Mouse (Mus musculus): Measurements from ENCODE around the gene Cpxm2. TPM values are rescaled to one million over a fixed set of nuclear protein-coding genes. Genes with fewer than 3 reads are reported as not detected.
A peak's percentile ranks its signal among the peaks of the same experiment; 100 is the strongest.

The Cpxm2 gene
- 10 to 100 TPM in 1 of 2 experiments, 1 to 10 TPM in 1; 5.2 to 10.8 TPM for total RNA-seq (2021)
- long read RNA-seq, experiment 1, partial matches to known transcripts = 4 of 7 reads
- long read RNA-seq, experiment 1, other reads (novel, unspliced or antisense) = 2 of 7 reads
- long read RNA-seq, experiment 2, transcript Cpxm2-201 (14 exons, 3,498 nt) = major isoform, 8 of 18 reads
- long read RNA-seq, experiment 2, partial matches to known transcripts = 6 of 18 reads
- long read RNA-seq, experiment 2, other reads (novel, unspliced or antisense) = 4 of 18 reads

GRCm38 (mm10) chr7:132154368-132154961 lies at the start of gene Cpxm2:
Gene Cpxm2, minus strand, starts transcription at chr7:132154739.
- DNase-seq = peak; percentile 19

GRCm38 (mm10) chr7:132204073-132204612 lies 49.6 kb upstream of the Cpxm2 start:
- no peak for DNase-seq

GRCm38 (mm10) chr7:132199686-132200085 lies 45.1 kb upstream of the Cpxm2 start:
- no peak for DNase-seq

GRCm38 (mm10) chr7:132198806-132199205 lies 44.3 kb upstream of the Cpxm2 start:
- no peak for DNase-seq

- DNase-seq = no peak
These were observed 43.4 kb upstream of the Cpxm2 start for GRCm38 (mm10) chr7:132197817-132198475.

- peak; percentile 43 for DNase-seq
These were observed 42.0 kb upstream of the Cpxm2 start for GRCm38 (mm10) chr7:132196581-132196980.

- DNase-seq = no peak
These were observed 39.1 kb upstream of the Cpxm2 start for GRCm38 (mm10) chr7:132193606-132194005.

- no peak for DNase-seq
These were observed 32.9 kb upstream of the Cpxm2 start for GRCm38 (mm10) chr7:132187456-132187855.

DNA sequence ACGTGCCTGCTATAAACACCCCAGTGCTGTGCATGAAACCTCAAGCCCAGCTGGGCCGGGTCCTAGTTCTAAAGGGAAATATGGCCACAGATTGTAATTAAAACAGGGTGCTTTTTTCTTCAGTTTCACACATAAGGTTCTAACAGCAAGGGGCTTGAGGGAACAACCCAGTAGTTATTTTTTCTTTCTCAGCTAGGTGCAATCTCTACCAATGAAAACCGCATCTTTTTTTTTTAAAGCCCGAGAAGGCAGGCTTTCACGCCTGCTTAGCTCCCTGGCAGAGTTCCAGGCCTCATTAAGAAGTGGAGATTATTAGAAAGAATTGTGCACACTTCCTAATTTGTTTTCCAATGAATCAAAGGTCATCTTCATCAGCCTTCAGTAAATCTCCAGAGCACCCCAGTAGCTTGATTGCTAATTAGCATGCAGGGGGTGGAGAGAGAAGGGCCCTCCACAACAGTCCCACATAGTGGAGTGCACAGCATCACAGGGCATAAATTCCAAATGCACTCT lies 29.4 kb upstream of the Cpxm2 start:
- DNase-seq = no peak

DNA sequence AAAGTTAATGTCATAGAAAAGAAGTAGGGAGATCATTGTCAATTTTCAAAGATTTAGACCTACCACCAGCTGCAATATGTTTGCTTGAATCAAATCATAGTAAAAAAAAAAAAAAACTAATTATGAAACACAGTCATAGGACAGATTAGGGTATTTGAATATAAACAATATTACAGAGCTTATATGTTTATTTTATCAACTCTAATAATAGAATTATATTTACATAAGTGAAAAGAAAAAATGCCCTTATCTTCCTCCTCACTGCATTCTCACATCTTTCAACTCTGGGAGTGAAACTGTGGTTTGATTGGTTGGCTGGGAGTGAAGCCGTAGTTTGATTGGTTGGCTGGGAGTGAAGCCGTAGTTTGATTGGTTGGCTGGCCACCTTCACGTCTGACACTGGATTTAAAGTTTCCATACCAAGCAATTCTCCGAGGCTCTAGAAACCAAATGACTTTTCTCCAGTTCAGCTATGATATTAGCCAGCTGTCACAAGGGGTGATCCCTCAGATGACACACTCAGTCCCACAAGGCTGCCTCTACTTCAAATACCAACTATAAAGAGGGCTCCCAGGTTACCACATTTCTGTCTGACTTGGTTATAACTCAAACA lies 27.2 kb upstream of the Cpxm2 start:
- no peak for DNase-seq

DNA sequence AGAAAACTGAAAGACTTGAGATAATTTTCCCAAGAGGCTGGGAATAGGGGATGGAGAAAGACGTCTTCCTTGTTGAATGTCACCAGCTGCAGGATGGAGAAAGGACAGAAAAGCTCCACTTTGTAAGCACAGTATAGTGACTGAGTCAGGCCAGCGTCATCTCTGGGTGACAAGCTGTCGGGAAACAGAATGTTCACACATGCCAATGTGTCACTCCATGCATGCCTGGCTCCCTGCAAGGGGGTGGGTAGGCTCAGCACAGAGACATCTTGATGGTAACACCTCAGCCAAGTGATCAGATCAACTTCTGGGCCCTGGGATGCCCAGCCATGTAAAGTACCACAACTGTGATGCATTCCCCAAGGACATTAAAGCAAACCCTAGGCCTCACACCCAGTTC lies 26.5 kb upstream of the Cpxm2 start:
- DNase-seq = no peak

DNA sequence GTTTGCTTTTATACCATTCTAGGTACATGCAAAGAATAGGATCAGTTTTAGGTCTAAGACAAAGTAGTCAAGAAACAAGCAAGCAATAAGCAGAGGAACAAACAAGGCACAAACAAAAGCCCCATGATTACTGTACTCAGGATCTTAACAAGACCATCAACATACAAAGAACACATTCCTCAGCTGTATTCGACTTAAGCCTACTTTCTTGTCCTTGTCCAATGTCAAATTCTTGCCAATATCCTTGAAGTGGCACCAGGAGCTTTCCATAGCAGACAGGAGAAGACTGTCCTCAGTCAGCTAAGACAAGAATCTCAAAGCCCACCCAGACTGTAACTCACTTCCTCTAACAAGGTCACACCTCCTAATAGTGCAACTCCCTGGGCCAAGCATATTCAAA lies 24.5 kb upstream of the Cpxm2 start:
- DNase-seq = no peak

DNA sequence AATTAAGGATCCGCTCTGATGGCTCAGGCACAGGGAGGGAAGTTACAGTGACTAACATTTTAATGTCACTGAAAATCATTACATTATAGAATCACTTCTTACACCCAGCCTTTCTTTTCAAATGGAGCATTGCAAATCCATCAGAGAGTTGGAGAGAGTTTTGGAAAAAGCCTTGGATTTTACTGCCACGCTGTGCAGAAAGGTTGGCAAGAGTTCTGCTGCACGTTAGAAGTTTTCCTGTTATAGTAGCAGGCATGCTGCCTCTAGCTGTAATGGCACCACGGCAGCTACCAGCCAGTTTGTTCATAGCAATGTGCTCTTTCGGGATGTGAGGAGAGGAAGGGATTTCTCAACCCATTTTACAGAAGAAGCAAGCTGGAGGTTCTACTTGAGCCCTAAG lies 20.2 kb upstream of the Cpxm2 start:
- DNase-seq = no peak

DNA sequence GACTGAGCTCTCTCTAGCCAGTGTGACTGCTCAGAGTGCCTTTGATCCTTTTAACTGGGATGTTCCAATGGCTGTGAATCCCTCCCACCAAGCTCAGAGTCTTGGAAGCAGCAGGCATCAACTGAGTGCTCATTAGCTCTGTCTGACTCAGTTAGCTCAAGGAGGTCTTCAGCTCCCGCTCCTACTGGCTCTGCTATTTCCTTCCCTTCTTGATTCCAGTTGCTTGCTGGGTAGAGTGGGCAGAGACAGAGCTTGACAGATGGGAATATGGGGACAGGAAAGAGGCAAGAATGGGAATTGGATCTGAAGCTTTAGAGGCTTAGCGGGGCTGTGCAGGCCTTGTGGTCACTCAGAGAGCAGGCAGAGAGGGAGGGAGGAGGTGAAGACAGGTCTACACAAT lies 19.8 kb upstream of the Cpxm2 start:
- no peak for DNase-seq

- DNase-seq = no peak
These were observed 17.7 kb upstream of the Cpxm2 start for GRCm38 (mm10) chr7:132172220-132172619.

DNA sequence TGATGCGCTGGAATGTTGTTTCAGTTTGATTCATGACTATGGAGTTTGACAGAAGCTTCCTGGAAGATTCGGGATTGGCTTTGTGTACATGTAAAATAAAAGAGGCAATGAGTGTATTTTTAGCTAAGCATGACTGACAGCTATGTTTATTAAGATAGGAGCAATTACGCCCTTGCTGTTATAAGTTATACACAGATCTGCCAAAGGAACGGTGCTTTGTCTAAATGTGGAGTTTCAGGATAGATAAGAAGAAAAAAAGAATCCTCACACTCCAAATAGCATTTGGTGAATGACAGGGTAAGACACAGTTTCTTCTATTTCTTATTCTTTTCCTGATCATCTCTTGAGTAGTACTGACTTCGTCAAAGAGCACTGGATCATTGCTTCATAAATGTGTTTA lies 17.2 kb upstream of the Cpxm2 start:
- no peak for DNase-seq

GRCm38 (mm10) chr7:132169419-132170169 lies 15.1 kb upstream of the Cpxm2 start:
- no peak for DNase-seq

DNA sequence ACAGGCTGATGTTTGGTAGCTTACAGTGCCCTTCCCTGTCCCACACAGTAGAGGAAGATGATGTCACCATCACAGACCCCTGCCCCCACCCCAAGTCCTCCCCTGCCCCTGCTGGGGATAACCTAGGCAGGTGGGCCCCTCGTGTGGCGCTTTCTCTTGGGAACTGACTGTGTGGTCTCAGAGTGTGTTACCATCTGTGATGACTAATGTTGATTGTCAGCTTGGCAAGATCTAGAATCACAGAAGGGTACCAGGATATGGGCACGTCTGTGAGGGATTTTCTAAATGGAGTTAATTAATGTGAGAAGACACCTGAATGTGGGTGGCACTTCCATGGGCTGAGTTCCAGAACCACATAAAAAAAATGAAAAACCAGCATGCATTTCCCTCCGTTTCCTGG lies 12.7 kb upstream of the Cpxm2 start:
- no peak for DNase-seq

DNA sequence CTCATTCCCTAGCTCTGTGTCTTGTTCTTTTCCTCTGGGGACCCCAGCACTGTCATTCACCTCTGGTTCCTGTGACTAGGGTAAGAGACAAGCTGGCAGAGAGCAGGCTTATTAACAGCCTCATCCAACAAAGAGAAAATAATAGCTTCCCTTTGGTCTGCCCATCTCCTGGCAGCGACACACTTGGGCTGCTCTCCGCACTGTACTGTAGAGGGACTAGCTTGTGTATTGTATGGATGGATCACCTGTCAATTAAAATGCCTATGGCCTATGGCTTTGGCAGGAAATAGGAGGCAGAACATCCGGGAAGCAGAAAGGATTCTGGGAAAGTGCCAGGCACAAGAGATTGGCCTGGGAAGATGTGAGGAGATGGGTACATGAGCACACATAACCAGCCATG lies 7.7 kb upstream of the Cpxm2 start:
- DNase-seq = no peak

- DNase-seq = no peak
These were observed 3.9 kb upstream of the Cpxm2 start for GRCm38 (mm10) chr7:132158321-132159025.

DNA sequence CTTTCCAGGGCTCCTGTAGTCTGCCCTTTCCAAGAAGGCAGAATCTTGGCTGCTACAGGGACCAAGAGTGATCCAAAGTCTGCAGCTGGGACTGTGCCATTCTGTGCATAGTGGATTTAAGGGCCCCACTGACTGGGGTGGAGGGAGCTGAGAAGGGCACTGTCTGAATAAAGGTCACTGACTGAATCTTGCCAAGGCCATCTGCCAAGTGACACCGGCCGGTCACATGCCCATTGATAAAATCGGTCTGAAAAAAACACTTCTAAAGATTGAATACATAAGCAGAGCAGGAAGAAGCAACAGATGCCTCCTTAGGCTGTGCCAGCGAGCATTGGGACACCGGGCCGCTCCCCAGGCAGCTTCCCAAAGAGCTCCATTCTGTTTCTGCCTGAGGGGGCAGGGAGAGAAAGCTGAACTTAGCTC lies 803 bp downstream of the Cpxm2 start:
- DNase-seq = no peak
